Comparison of ENCODE assay signal across 1 mouse cellular context in the genomic region with DNA sequence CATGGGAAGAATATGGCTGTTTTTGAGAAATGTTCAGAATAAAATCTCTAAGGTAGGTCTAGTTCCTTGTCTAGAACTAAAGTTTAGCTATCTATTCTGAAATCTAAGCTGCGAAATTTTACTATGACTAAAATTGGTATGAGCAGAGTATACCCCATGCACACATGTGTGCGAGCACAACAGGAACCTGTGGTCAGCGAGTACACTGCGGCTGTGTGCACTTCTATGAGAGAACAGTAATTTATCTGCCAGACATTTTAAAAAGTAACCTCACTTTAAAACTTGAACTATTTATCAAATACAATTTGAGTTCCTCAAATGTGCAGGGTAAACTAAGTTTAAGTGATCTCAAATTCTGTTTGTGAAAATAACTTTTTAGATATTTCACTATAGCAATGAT.
A peak's percentile ranks its signal among the peaks of the same experiment; 100 is the strongest.
TF ChIP-seq lines count a peak whose summit lies in the region.

No protein-coding gene starts in this region.

TF ChIP-seq in MEL, 35 proteins besides CTCF, POLR2A, EP300 and RAD21:
- peak; percentile 78; the same call in 1 of the 2 replicates for TF ChIP-seq POLR2AphosphoS5 (IDR thresholded peaks at IDR 0.05; ENCODE audit: borderline replicate concordance, low read depth, low read length)
- no peak for TF ChIP-seq MEF2A (IDR thresholded peaks at IDR 0.05; ENCODE audit: extremely low read depth, insufficient replicate concordance, low read depth, low read length, poor library complexity, severe bottlenecking)
